Mouse (Mus musculus): ENCODE data around the gene Fgd2.
A peak's percentile ranks its signal among the peaks of the same experiment; 100 is the strongest.

Fgd2 gene

GRCm38 (mm10) chr17:29397480-29398433, 37.0 kb downstream of the Fgd2 start:
- no peak for DNase-seq (ENCODE audit: low read depth)

GRCm38 (mm10) chr17:29398434-29399026, 37.8 kb downstream of the Fgd2 start:
- DNase-seq (ENCODE audit: low read depth) = no peak

GRCm38 (mm10) chr17:29399241-29399910, 38.7 kb downstream of the Fgd2 start:
- no peak for DNase-seq (ENCODE audit: low read depth)

GRCm38 (mm10) chr17:29400044-29400443, 39.3 kb downstream of the Fgd2 start:
- DNase-seq (ENCODE audit: low read depth) = no peak

GRCm38 (mm10) chr17:29401741-29402268, 41.1 kb downstream of the Fgd2 start:
- peak; percentile 69 for DNase-seq (ENCODE audit: low read depth)

GRCm38 (mm10) chr17:29403179-29403578, 42.5 kb downstream of the Fgd2 start:
- DNase-seq (ENCODE audit: low read depth) = no peak

GRCm38 (mm10) chr17:29405501-29405900, 44.8 kb downstream of the Fgd2 start:
- no peak for DNase-seq (ENCODE audit: low read depth)

GRCm38 (mm10) chr17:29406077-29406476, 45.4 kb downstream of the Fgd2 start:
- DNase-seq (ENCODE audit: low read depth) = no peak

GRCm38 (mm10) chr17:29407405-29407804, 46.7 kb downstream of the Fgd2 start:
- DNase-seq (ENCODE audit: low read depth) = no peak

- no peak for DNase-seq (ENCODE audit: low read depth)
These were observed 47.6 kb downstream of the Fgd2 start for GRCm38 (mm10) chr17:29408364-29408763.

- DNase-seq (ENCODE audit: low read depth) = no peak
These were observed 49.2 kb downstream of the Fgd2 start for GRCm38 (mm10) chr17:29409800-29410343.

GRCm38 (mm10) chr17:29411821-29412425, 51.2 kb downstream of the Fgd2 start:
- no peak for DNase-seq (ENCODE audit: low read depth)

- no peak for DNase-seq (ENCODE audit: low read depth)
These were observed 53.9 kb downstream of the Fgd2 start for GRCm38 (mm10) chr17:29414566-29414965.

- peak; percentile 88 for DNase-seq (ENCODE audit: low read depth)
These were observed 55.3 kb downstream of the Fgd2 start for GRCm38 (mm10) chr17:29415761-29416662.

GRCm38 (mm10) chr17:29416757-29417156, 56.0 kb downstream of the Fgd2 start:
- DNase-seq (ENCODE audit: low read depth) = no peak

- DNase-seq (ENCODE audit: low read depth) = no peak
These were observed 58.2 kb downstream of the Fgd2 start for GRCm38 (mm10) chr17:29418758-29419380.

- no peak for DNase-seq (ENCODE audit: low read depth)
These were observed 59.4 kb downstream of the Fgd2 start for GRCm38 (mm10) chr17:29419976-29420739.

- DNase-seq (ENCODE audit: low read depth) = no peak
These were observed 60.6 kb downstream of the Fgd2 start for GRCm38 (mm10) chr17:29421319-29421718.

GRCm38 (mm10) chr17:29422337-29422736, 61.6 kb downstream of the Fgd2 start:
- DNase-seq (ENCODE audit: low read depth) = no peak
